ENCODE assay signal across 18 mouse cellular contexts in the genomic region with DNA sequence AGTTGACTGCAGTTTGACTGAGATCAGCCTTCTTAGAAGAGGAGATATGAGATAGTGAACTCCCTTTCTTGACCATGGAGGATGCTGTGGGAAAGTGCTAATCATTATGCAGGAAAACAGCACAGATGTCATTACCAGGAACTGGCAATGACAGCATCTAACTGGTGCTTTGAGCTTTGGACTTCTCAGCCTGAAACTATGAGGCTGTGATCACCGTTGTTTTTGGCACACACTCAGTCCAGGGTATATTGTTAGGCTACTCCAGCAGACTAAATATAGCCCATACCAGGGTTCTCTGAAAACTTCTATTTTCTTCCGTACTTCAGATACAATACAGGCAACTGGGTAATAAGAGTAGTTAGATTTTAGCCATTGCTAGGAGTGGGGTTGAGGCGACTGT.
"Had no signal": no experiment of that assay in that cellular context is flagged by ENCODE, and none has a peak within 500 bp of the region (broad histone marks: within the 10 kb centered on the region; RNA-seq: fewer than 3 reads in every experiment).

No protein-coding gene starts in this region.

- H3K27ac ChIP-seq: midbrain, embryonic 10.5 days; midbrain, embryonic 13.5 days; neural tube, embryonic 13.5 days; neural tube, embryonic 15.5 days had no signal

- ATAC-seq: midbrain, embryonic 13.5 days; midbrain, embryonic 16.5 days had no signal

- H3K9me3 ChIP-seq: midbrain, embryonic 10.5 days; midbrain, embryonic 13.5 days; neural tube, embryonic 13.5 days; neural tube, embryonic 15.5 days had no signal

- H3K9ac ChIP-seq: lung, embryonic 14.5 days; midbrain, embryonic 13.5 days; neural tube, embryonic 13.5 days; neural tube, embryonic 15.5 days had no signal

- H3K36me3 ChIP-seq: midbrain, embryonic 10.5 days; midbrain, embryonic 13.5 days; neural tube, embryonic 13.5 days; neural tube, embryonic 15.5 days had no signal

- DNase-seq: lung, adult 18-20 months; lung, embryonic 14.5 days; lung, postnatal 10 days; lung, postnatal 4 days; retina, postnatal 1 day; right cerebral cortex, adult 18-20 months; right cerebral cortex, postnatal 25 days; right cerebral cortex, postnatal 4 days; spleen, adult 18-20 months; thymus, adult 18-20 months; thymus, postnatal 14 days; thymus, postnatal 36 days had no signal

- H3K4me1 ChIP-seq: midbrain, embryonic 10.5 days; midbrain, embryonic 13.5 days; neural tube, embryonic 13.5 days; neural tube, embryonic 15.5 days had no signal

- H3K4me2 ChIP-seq: lung, embryonic 14.5 days; midbrain, embryonic 13.5 days; neural tube, embryonic 13.5 days; neural tube, embryonic 15.5 days had no signal

- H3K4me3 ChIP-seq: midbrain, embryonic 10.5 days; midbrain, embryonic 13.5 days; myocyte; neural tube, embryonic 13.5 days; neural tube, embryonic 15.5 days had no signal

- H3K27me3 ChIP-seq: midbrain, embryonic 13.5 days; neural tube, embryonic 13.5 days; neural tube, embryonic 15.5 days had no signal
